Mouse (Mus musculus) MEL (cell line): ENCODE measurements at regions not wholly inside any gene's neighbourhood (a gene's known extent, or its start where the extent isn't known, plus 50 kb on each side); places are given as distances from the start of the nearest gene placed in this dataset.
"Not testable (repeated sequence)": the region's sequence is repeated elsewhere in the genome, so short reads cannot be mapped to it uniquely, and the experiment has no call there.

Source experiments
- CTCF ChIP-seq, 3 experiments: IDR thresholded peaks in 2 of 3; conservative IDR thresholded peaks in 1 of 3; 2 replicates each; pipeline ENCODE4 v1.5.1; 2011 to 2012; ENCODE audit warnings: low read length in 3 of 3, low read depth in 2 of 3, mild to moderate bottlenecking in 2 of 3, improper control_type of control experiment in 1 of 3, inconsistent platforms in 1 of 3, mixed read lengths in 1 of 3, moderate library complexity in 1 of 3; ENCODE audit not compliant: control insufficient read depth in 1 of 3, insufficient read depth in 1 of 3, poor library complexity in 1 of 3, severe bottlenecking in 1 of 3
- ELF1 ChIP-seq: IDR thresholded peaks from 2 replicates; pipeline ENCODE4 v1.6.1; 2014; ENCODE audit warnings: low read depth, mild to moderate bottlenecking, inconsistent platforms, low read length, improper control_type of control experiment, moderate library complexity
- GATA1 ChIP-seq: IDR thresholded peaks from 2 replicates; pipeline ENCODE4 v1.6.1; 2011; ENCODE audit warnings: low read depth, low read length, improper control_type of control experiment
- KAT2A ChIP-seq: conservative IDR thresholded peaks from 2 replicates; pipeline ENCODE4 v1.6.1; 2012; ENCODE audit warnings: low read depth, low read length, improper control_type of control experiment, inconsistent platforms
- MAX ChIP-seq: IDR thresholded peaks from 2 replicates; pipeline ENCODE4 v1.6.1; 2011; ENCODE audit warnings: low read length, improper control_type of control experiment
- MXI1 ChIP-seq: IDR thresholded peaks from 2 replicates; pipeline ENCODE4 v1.6.1; 2011; ENCODE audit warnings: mild to moderate bottlenecking, low read depth, low read length, improper control_type of control experiment
- POLR2A ChIP-seq, 2 experiments: IDR thresholded peaks; 2 replicates each; pipeline ENCODE4 v1.6.1; 2011 to 2012; ENCODE audit warnings: low read length in 2 of 2, mild to moderate bottlenecking in 2 of 2, control low read depth in 1 of 2, improper control_type of control experiment in 1 of 2, low read depth in 1 of 2, moderate library complexity in 1 of 2; ENCODE audit not compliant: control insufficient read depth in 1 of 2, insufficient read depth in 1 of 2, poor library complexity in 1 of 2
- RAD21 ChIP-seq: IDR thresholded peaks from 2 replicates; pipeline ENCODE4 v1.6.1; 2011; ENCODE audit warnings: mild to moderate bottlenecking, low read depth, low read length, improper control_type of control experiment
- ZKSCAN1 ChIP-seq: IDR thresholded peaks from 2 replicates; pipeline ENCODE4 v1.6.1; 2012; ENCODE audit warnings: low read depth, mild to moderate bottlenecking, inconsistent platforms, low read length, improper control_type of control experiment, moderate library complexity
- ZMIZ1 ChIP-seq: IDR thresholded peaks from 2 replicates; pipeline ENCODE4 v1.6.1; 2012; ENCODE audit warnings: low read depth, mild to moderate bottlenecking, inconsistent platforms, low read length, improper control_type of control experiment, moderate library complexity

GRCm38 (mm10) chr14:37742426-37742825 is 607.4 kb upstream of the Ghitm start:
- TF ChIP-seq GATA1; ZMIZ1; POLR2A (IDR thresholded peaks at IDR 0.05; ENCODE audit: control insufficient read depth in 1 of 2, insufficient read depth in 1 of 2, low read depth in 1 of 2, low read length in 2 of 2, poor library complexity in 1 of 2); CTCF (IDR thresholded peaks at IDR 0.05 in 2 of 3, conservative IDR thresholded peaks at IDR 0.05 in 1 of 3; ENCODE audit: control insufficient read depth in 1 of 3, insufficient read depth in 1 of 3, low read depth in 2 of 3, low read length in 3 of 3, poor library complexity in 1 of 3, severe bottlenecking in 1 of 3); ELF1; MXI1; KAT2A; ZKSCAN1; RAD21; MAX: not testable (repeated sequence)
